Comparison of ENCODE assay signal across 30 mouse cellular contexts in genomic region chr1:131020425-131021310, GRCm38 (mm10). TPM values are rescaled to one million over a fixed set of nuclear protein-coding genes. Genes with fewer than 3 reads are reported as not detected.
A peak's percentile ranks its signal among the peaks of the same experiment; 100 is the strongest.
DNase-seq lines count a peak whose midpoint lies in the region; ATAC-seq and TF ChIP-seq lines count a peak whose summit lies in the region.
"Had no signal": no experiment of that assay in that cellular context is flagged by ENCODE, and none has a peak within 500 bp of the region (broad histone marks: within the 10 kb centered on the region; RNA-seq: fewer than 3 reads in every experiment).

No protein-coding gene starts in this region.

- TF ChIP-seq CTCF in kidney, postnatal 0 days (IDR thresholded peaks at IDR 0.05; ENCODE audit: low read depth), result no peak
- no peak for TF ChIP-seq CTCF in CH12.LX (conservative IDR thresholded peaks at IDR 0.05 in 1 of 2, IDR thresholded peaks at IDR 0.05 in 1 of 2; ENCODE audit: low read depth in 2 of 2, low read length in 2 of 2)

- H3K9me3 ChIP-seq in kidney, postnatal 0 days (replicated peaks; ENCODE audit: low read length), result no peaks in the 10 kb centered on the region
- H3K9me3 ChIP-seq in CH12.LX (replicated peaks; ENCODE audit: low read length), result no peaks in the 10 kb centered on the region
- H3K9me3 ChIP-seq in heart, embryonic 10.5 days, result no peaks in the 10 kb centered on the region
- H3K9me3 ChIP-seq in liver, embryonic 12.5 days (replicated peaks), result no peaks in the 10 kb centered on the region
- H3K9me3 ChIP-seq: embryonic facial prominence, embryonic 13.5 days; forebrain, embryonic 15.5 days; heart, embryonic 12.5 days; midbrain, embryonic 12.5 days; neural tube, embryonic 13.5 days; stomach, embryonic 15.5 days had no signal

- peak; percentile 48 for TF ChIP-seq POLR2A in CH12.LX (IDR thresholded peaks at IDR 0.05; ENCODE audit: low read depth, low read length)

- H3K36me3 ChIP-seq in kidney, postnatal 0 days (ENCODE audit: insufficient read depth, low read length), result no peaks in the 10 kb centered on the region
- peaks cover 32 to 41% of the 10 kb centered on the region in 2 experiments for H3K36me3 ChIP-seq in CH12.LX (replicated peaks in 1 of 2; ENCODE audit: control insufficient read depth in 1 of 2, insufficient read depth in 1 of 2, low read length in 1 of 2)
- no peaks in the 10 kb centered on the region for H3K36me3 ChIP-seq in splenic B cell, adult 2 months (ENCODE audit: control insufficient read depth, insufficient read depth, low read length, poor library complexity, severe bottlenecking)
- no peaks in the 10 kb centered on the region for H3K36me3 ChIP-seq in heart, embryonic 10.5 days
- H3K36me3 ChIP-seq in liver, embryonic 12.5 days, result no peaks in the 10 kb centered on the region
- H3K36me3 ChIP-seq: embryonic facial prominence, embryonic 13.5 days; forebrain, embryonic 15.5 days; heart, embryonic 12.5 days; midbrain, embryonic 12.5 days; neural tube, embryonic 13.5 days; stomach, embryonic 15.5 days had no signal

- TF ChIP-seq EP300 in CH12.LX (IDR thresholded peaks at IDR 0.05; ENCODE audit: low read length), result peak; percentile 70

- TF ChIP-seq RAD21 in CH12.LX (IDR thresholded peaks at IDR 0.05; ENCODE audit: low read depth, low read length), result no peak

- peaks cover 38% of the 10 kb centered on the region for H3K79me2 ChIP-seq in CH12.LX (replicated peaks; ENCODE audit: control insufficient read depth, extremely low read depth, insufficient read depth, poor library complexity, severe bottlenecking)

- H3K27ac ChIP-seq in kidney, postnatal 0 days, result no peak overlapping the region
- H3K27ac ChIP-seq in CH12.LX (ENCODE audit: insufficient read depth, low read depth), result peak overlapping the region; percentile 92
- no peak overlapping the region for H3K27ac ChIP-seq in heart, embryonic 10.5 days
- H3K27ac ChIP-seq in liver, embryonic 12.5 days, result no peak overlapping the region
- H3K27ac ChIP-seq: embryonic facial prominence, embryonic 13.5 days; forebrain, embryonic 15.5 days; hindbrain, embryonic 14.5 days; left cerebral cortex, adult 2 months; midbrain, embryonic 12.5 days; neural tube, embryonic 13.5 days; stomach, embryonic 15.5 days had no signal

- no peaks in the 10 kb centered on the region for H3K4me1 ChIP-seq in kidney, postnatal 0 days (replicated peaks; ENCODE audit: insufficient read depth, low read length)
- peaks cover 21 to 58% of the 10 kb centered on the region in 2 experiments for H3K4me1 ChIP-seq in CH12.LX (ENCODE audit: control insufficient read depth in 1 of 2, insufficient read depth in 2 of 2)
- peaks cover 10% of the 10 kb centered on the region; the same call in 1 of the 2 replicates for H3K4me1 ChIP-seq in heart, embryonic 10.5 days
- peaks cover 7% of the 10 kb centered on the region for H3K4me1 ChIP-seq in liver, embryonic 12.5 days
- H3K4me1 ChIP-seq: embryonic facial prominence, embryonic 13.5 days; forebrain, embryonic 15.5 days; heart, embryonic 12.5 days; neural tube, embryonic 13.5 days; stomach, embryonic 15.5 days had no signal

- ATAC-seq in kidney, postnatal 0 days (replicated peaks; ENCODE audit: low FRiP score, low read depth), result no peak
- peak; percentile 28 to 49; a peak in 2 of 4 replicates for ATAC-seq in hematopoietic stem cell, adult 5-6 weeks (replicated peaks in 1 of 2; ENCODE audit: insufficient read depth in 1 of 2, low FRiP score in 2 of 2, low TSS enrichment in 1 of 2, low read depth in 1 of 2, poor library complexity in 2 of 2, severe bottlenecking in 2 of 2)
- no peak for ATAC-seq in liver, embryonic 12.5 days
- ATAC-seq: forebrain, embryonic 15.5 days; intestine, embryonic 16.5 days had no signal

- in situ Hi-C loops in CH12.LX (cut with MboI; ENCODE audit: low pct_ligation_motif_present, low pct_unique_long_range_greater_than_20kb, low sequenced_read_pairs), result no loop called here

- no peaks in the 10 kb centered on the region for H3K27me3 ChIP-seq in kidney, postnatal 0 days (ENCODE audit: insufficient read depth, low read length)
- H3K27me3 ChIP-seq in CH12.LX (replicated peaks), result no peaks in the 10 kb centered on the region
- no peaks in the 10 kb centered on the region for H3K27me3 ChIP-seq in splenic B cell, adult 2 months (ENCODE audit: control insufficient read depth, insufficient read depth, low read length, poor library complexity, severe bottlenecking)
- H3K27me3 ChIP-seq in heart, embryonic 10.5 days (ENCODE audit: insufficient read depth, poor library complexity, severe bottlenecking), result peaks cover 23% of the 10 kb centered on the region
- H3K27me3 ChIP-seq in liver, embryonic 12.5 days (replicated peaks), result peaks cover 35% of the 10 kb centered on the region
- H3K27me3 ChIP-seq: forebrain, embryonic 15.5 days; neural tube, embryonic 13.5 days; stomach, embryonic 15.5 days had no signal

- peak; percentile 6 for DNase-seq in kidney, postnatal 0 days (ENCODE audit: low spot score)
- no peak for DNase-seq in kidney, adult 18-20 months
- DNase-seq in CH12.LX (ENCODE audit: extremely low read depth), result peak; percentile 80
- DNase-seq in splenic B cell, adult 2 months (ENCODE audit: low read depth, low spot score), result peak; percentile 66
- DNase-seq in heart, embryonic 10.5 days (ENCODE audit: low spot score), result no peak
- DNase-seq: cerebellum, adult 8-10 months; gastrocnemius, postnatal 36 days; heart, postnatal 14 days; kidney, postnatal 10 days; left cerebral cortex, postnatal 4 days; lung, adult 18-20 months; lung, postnatal 36 days; thymus, adult 18-20 months had no signal

- WGBS in kidney, postnatal 0 days, result 50% methylated on average over 12 of the region's 12 CpGs
- WGBS in heart, embryonic 10.5 days, result 56% methylated on average over 12 of the region's 12 CpGs
- WGBS in liver, embryonic 12.5 days (ENCODE audit: insufficient replicate concordance), result 26% methylated on average over 12 of the region's 12 CpGs

- dilution Hi-C loops in CH12.LX (cut with MboI; ENCODE audit: extremely low pct_ligation_motif_present, extremely low pct_unique_long_range_greater_than_20kb, low sequenced_read_pairs), result no loop called here

- no peak overlapping the region for H3K9ac ChIP-seq in kidney, postnatal 0 days (ENCODE audit: low read depth, low read length)
- peak overlapping the region; percentile 87 for H3K9ac ChIP-seq in CH12.LX (ENCODE audit: insufficient read depth, low read depth)
- no peak overlapping the region for H3K9ac ChIP-seq in liver, embryonic 12.5 days
- H3K9ac ChIP-seq: embryonic facial prominence, embryonic 13.5 days; forebrain, embryonic 15.5 days; heart, embryonic 12.5 days; hindbrain, embryonic 14.5 days; midbrain, embryonic 12.5 days; neural tube, embryonic 13.5 days; stomach, embryonic 15.5 days had no signal

- no peak overlapping the region for H3K4me2 ChIP-seq in kidney, postnatal 0 days (ENCODE audit: low read length)
- peak overlapping the region; percentile 66; the same call in 1 of the 2 replicates for H3K4me2 ChIP-seq in CH12.LX (ENCODE audit: insufficient read depth, low read depth, poor library complexity, severe bottlenecking)
- H3K4me2 ChIP-seq in liver, embryonic 12.5 days, result no peak overlapping the region
- H3K4me2 ChIP-seq: embryonic facial prominence, embryonic 13.5 days; forebrain, embryonic 15.5 days; heart, embryonic 12.5 days; hindbrain, embryonic 14.5 days; midbrain, embryonic 12.5 days; neural tube, embryonic 13.5 days; stomach, embryonic 15.5 days had no signal

- H3K4me3 ChIP-seq in kidney, postnatal 0 days (replicated peaks; ENCODE audit: low read depth, low read length), result no peak overlapping the region
- H3K4me3 ChIP-seq in CH12.LX (replicated peaks in 1 of 3; ENCODE audit: low read depth in 2 of 3, low read length in 2 of 3, poor library complexity in 1 of 3), result peak overlapping the region; percentile 58 to 77 (median 64)
- no peak overlapping the region for H3K4me3 ChIP-seq in heart, embryonic 10.5 days
- H3K4me3 ChIP-seq in liver, embryonic 12.5 days, result no peak overlapping the region
- H3K4me3 ChIP-seq: embryonic facial prominence, embryonic 13.5 days; forebrain, embryonic 15.5 days; heart, embryonic 12.5 days; left cerebral cortex, adult 2 months; midbrain, embryonic 12.5 days; neural tube, embryonic 13.5 days; stomach, embryonic 15.5 days had no signal

TF ChIP-seq in CH12.LX, 34 proteins besides CTCF, POLR2A, EP300 and RAD21 (continues in another document):
- peak; percentile 82; the same call in 1 of the 2 replicates for TF ChIP-seq UBTF (IDR thresholded peaks at IDR 0.05; ENCODE audit: low read depth, low read length)
- TF ChIP-seq MYC (IDR thresholded peaks at IDR 0.05; ENCODE audit: low read depth, low read length), result 0 out of 2 replicates have a peak, but pooled peaks have one; percentile 12
- peak; percentile 91 for TF ChIP-seq MAFK (IDR thresholded peaks at IDR 0.05; ENCODE audit: insufficient replicate concordance, low read length)
- no peak for TF ChIP-seq NRF1 (IDR thresholded peaks at IDR 0.05; ENCODE audit: low read depth, low read length)
- 0 out of 2 replicates have a peak, but pooled peaks have one; percentile 41 for TF ChIP-seq CHD2 (IDR thresholded peaks at IDR 0.05; ENCODE audit: low read length)
- TF ChIP-seq BHLHE40 (IDR thresholded peaks at IDR 0.05; ENCODE audit: low read depth, low read length), result peak; percentile 83
- 0 out of 2 replicates have a peak, but pooled peaks have one; percentile 4 for TF ChIP-seq MXI1 (IDR thresholded peaks at IDR 0.05; ENCODE audit: low read depth, low read length)
- peak; percentile 68; the same call in 1 of the 2 replicates for TF ChIP-seq JUND (conservative IDR thresholded peaks at IDR 0.05; ENCODE audit: low read depth, low read length)
- peak; percentile 97 for TF ChIP-seq CHD1 (IDR thresholded peaks at IDR 0.05; ENCODE audit: low read depth, low read length)
- TF ChIP-seq IRF4 (IDR thresholded peaks at IDR 0.05; ENCODE audit: low read depth, low read length), result peak; percentile 86
- no peak for TF ChIP-seq ZKSCAN1 (IDR thresholded peaks at IDR 0.05; ENCODE audit: borderline replicate concordance, low read depth, low read length)
- 0 out of 2 replicates have a peak, but pooled peaks have one; percentile 59 for TF ChIP-seq E2F4 (IDR thresholded peaks at IDR 0.05; ENCODE audit: insufficient replicate concordance, low read depth, low read length)
- peak; percentile 34; the same call in 1 of the 2 replicates for TF ChIP-seq RCOR1 (conservative IDR thresholded peaks at IDR 0.05; ENCODE audit: low read depth, low read length)
- peak; percentile 68 for TF ChIP-seq TCF12 (IDR thresholded peaks at IDR 0.05; ENCODE audit: low read depth, low read length)
- peak; percentile 77 for TF ChIP-seq ETS1 (conservative IDR thresholded peaks at IDR 0.05; ENCODE audit: low read depth, low read length)

RNA-seq across cellular contexts. Expression of gene Il10, which starts 1.0 kb away (rescaled TPM):
- 0.14 TPM in 1 of 2 replicates, not detected in the other for polyA plus RNA-seq in kidney, postnatal 0 days (2015; fragmentation: Nextera tagmentation; extraction: Ambion mirVana)
- total RNA-seq in CH12.LX (2012; rRNA removed) (389 and 399 TPM in 2 replicates), CH12.LX (2014; rRNA removed) (903 and 969 TPM in 2 replicates)
- 236 and 284 TPM in 2 replicates for polyA plus RNA-seq in CH12.LX (2012; ENCODE audit: insufficient read length, low read depth)
- 4.8 and 16.6 TPM in 2 replicates for total RNA-seq in hematopoietic stem cell, adult 5-6 weeks (2017)
- polyA plus RNA-seq in heart, embryonic 10.5 days (2016; fragmentation: Nextera tagmentation; extraction: Ambion mirVana), result not detected in 2 replicates
- not detected in 2 replicates for polyA plus RNA-seq in liver, embryonic 12.5 days (2016; fragmentation: Nextera tagmentation; extraction: Ambion mirVana)
- total RNA-seq: adrenal gland, adult 18-20 months; adrenal gland, postnatal 4 days; gastrocnemius, postnatal 36 days; heart, postnatal 14 days; layer of hippocampus, adult 8-10 months; left cerebral cortex, adult 2 months; MEL had no signal
- polyA plus RNA-seq: cortical plate, adult 2 months; embryonic facial prominence, embryonic 13.5 days; forebrain, embryonic 15.5 days; heart, embryonic 12.5 days; hindbrain, embryonic 14.5 days; intestine, embryonic 16.5 days; liver, adult 2 months; midbrain, embryonic 12.5 days; neural tube, embryonic 13.5 days; stomach, embryonic 15.5 days had no signal

Comparison
In these comparisons a context has a peak if more than half of its experiments do, and no peak if none do; other contexts are left out.
1. DNase-seq: peak in kidney, postnatal 0 days (single experiment), CH12.LX (single experiment) and splenic B cell, adult 2 months (single experiment); none in kidney, adult 18-20 months (single experiment) and heart, embryonic 10.5 days (single experiment).
2. ATAC-seq: peak in hematopoietic stem cell, adult 5-6 weeks (2 of 2); none in kidney, postnatal 0 days (single experiment) and liver, embryonic 12.5 days (single experiment).
3. H3K4me3 ChIP-seq: peak in CH12.LX (3 of 3); none in kidney, postnatal 0 days (single experiment), heart, embryonic 10.5 days (single experiment) and liver, embryonic 12.5 days (single experiment).
4. RNA of gene Il10, which starts 1.0 kb away (polyA plus RNA-seq): 236 to 284 TPM in CH12.LX; 0.14 TPM in kidney, postnatal 0 days, not detected in heart, embryonic 10.5 days and not detected in liver, embryonic 12.5 days; every median in the first group is over 100 times any median in the second.